Mouse (Mus musculus) stomach, postnatal 0 days (tissue): ENCODE results near the gene Celf6.

Experiments
- CTCF ChIP-seq: IDR thresholded peaks from 2 replicates; pipeline ENCODE4 v1.5.1; 2016; ENCODE audit warnings: antibody characterized with exemption, low read depth, mild to moderate bottlenecking, moderate library complexity
- EP300 ChIP-seq: optimal IDR thresholded peaks from 2 replicates; pipeline ENCODE3; 2016; ENCODE audit warnings: antibody characterized with exemption

DNA sequence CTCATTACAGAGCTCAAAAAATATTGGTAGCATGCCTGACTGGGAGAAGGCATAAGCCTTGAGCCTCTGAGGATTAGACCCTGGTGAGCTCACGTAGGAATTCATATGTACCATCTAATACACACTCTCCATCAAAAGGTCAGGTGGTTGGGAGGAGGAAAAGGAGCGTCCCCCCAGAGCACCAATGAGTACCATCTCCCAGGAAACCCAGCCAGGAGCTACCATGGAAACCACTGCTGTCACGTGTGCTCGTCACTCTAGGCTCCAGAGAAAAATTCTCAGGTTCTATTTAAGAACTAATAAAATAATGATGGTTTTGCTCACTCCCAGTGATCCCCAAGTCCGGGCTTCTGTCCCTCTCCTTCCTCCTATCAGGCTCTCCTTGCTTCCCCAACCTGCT is 10.5 kb downstream of the Celf6 start:
- TF ChIP-seq CTCF, result no peak
- TF ChIP-seq EP300, result no peak
